Mouse (Mus musculus) colon, adult 2 months (tissue): ENCODE data around the gene Scn10a. TPM values are rescaled to one million over a fixed set of nuclear protein-coding genes. Genes with fewer than 3 reads are reported as not detected.

Experiments used
- polyA plus RNA-seq: library from polyadenylated mRNA; depleted of rRNA; stranded (reverse); fragments of >200 nt; gene quantifications from 2 replicates; pipeline ENCODE4 v1.2.3, GENCODE M21; 2012; rRNA removed

Scn10a gene
- polyA plus RNA-seq: 0.01 TPM in 1 of 2 replicates, not detected in the other

DNA sequence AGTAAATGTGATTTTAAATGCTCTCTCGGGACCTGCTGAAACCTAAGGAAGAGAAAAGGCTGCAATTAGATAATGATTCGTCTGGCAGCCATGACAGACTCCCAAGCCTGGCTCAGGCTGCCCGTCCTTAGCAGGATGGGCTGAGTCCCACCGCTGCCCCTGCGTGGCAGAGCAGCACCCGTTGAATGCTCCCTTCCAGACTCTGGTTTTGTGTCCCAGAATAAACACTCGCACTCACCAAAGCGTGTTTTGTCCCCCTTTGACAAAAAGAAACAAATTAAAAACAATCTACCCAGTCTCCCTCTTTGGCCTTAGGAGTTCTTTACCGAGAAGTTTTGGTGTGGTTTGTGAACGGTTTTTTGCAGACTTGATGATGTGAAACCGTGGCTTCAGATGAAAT, at the start of gene Scn10a:
Gene Scn10a, minus strand, starts transcription at position 101 of the 400 bp plus-strand sequence.

DNA sequence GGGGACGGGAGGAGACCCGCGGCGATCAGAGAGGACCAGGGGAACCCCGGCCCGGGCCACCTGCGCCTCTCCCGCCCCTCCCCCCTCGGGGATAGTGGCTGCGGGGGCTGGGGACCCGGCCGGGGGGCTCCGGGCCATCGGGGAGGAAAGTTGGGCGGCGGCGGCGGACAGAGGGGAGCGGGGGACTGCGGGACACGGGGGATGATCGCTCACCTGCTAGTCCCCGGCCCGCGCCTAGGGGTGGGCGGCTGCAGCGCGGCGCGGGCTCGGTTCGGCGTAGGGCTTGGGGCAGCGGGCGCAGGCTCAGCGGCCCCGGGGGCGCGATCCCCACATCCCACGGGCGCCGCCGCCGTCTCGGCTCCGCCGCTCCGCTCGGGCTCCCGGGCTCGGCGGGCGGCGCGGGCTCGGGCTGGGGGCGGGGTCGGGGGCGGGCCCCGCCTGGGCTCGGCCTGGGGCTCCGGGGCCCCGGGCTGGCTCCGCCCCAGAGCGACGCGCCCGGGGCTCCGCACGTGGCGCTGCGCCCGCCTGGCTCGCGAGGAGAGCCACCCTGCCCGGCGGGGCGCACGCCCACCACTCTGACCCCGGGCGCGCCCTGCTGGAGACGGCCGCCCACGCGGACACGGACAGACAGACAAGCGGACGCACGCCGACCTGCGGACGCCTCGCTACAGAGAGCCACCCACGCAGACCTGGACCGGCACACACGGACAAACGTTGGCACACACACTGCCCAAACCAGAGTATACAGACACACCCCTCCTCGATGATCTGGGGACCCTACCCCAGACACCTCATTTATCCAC, 140.3 kb downstream of the Scn10a start, which contains the start of gene Scn5a:
Gene Scn5a, minus strand, starts transcription at position 381 of the 803 bp plus-strand sequence.

Other genes starting within 250 kb of the Scn10a start
- gene Scn5a, start 140.3 kb downstream of the Scn10a start, polyA plus RNA-seq: 0.71 TPM in 2 replicates
- gene Scn11a, start 106.1 kb upstream of the Scn10a start, polyA plus RNA-seq: 0.22 and 0.27 TPM in 2 replicates
- gene Wdr48, start 175.6 kb upstream of the Scn10a start, polyA plus RNA-seq: 42.1 and 53.5 TPM in 2 replicates
- 33.7 and 36.2 TPM in 2 replicates for gene Gorasp1, start 218.2 kb upstream of the Scn10a start, polyA plus RNA-seq
- gene Ttc21a, start 218.3 kb upstream of the Scn10a start, polyA plus RNA-seq: 0.07 and 0.12 TPM in 2 replicates